Mouse (Mus musculus): ENCODE results near the gene Fcho1. TPM values are rescaled to one million over a fixed set of nuclear protein-coding genes. Genes with fewer than 3 reads are reported as not detected.
"Not testable (repeated sequence)": the region's sequence is repeated elsewhere in the genome, so short reads cannot be mapped to it uniquely, and the experiment has no call there.

The Fcho1 gene
- polyA plus RNA-seq, 1 experiment from 2014 or later = 19.5 TPM

- not testable (repeated sequence) for H3K27ac ChIP-seq; ATAC-seq; H3K36me3 ChIP-seq; H3K9ac ChIP-seq; H3K4me2 ChIP-seq; H3K9me3 ChIP-seq (replicated peaks); H3K4me3 ChIP-seq
- Histone ChIP-seq H3K4me1 (peaks cover 18% of the 10 kb centered on the region), H3K27me3 (replicated peaks) (peaks cover 96% of the 10 kb centered on the region)
- 50% methylated on average over 12 of the region's 12 CpGs for WGBS (ENCODE audit: insufficient replicate concordance)
Measured at GRCm38 (mm10) chr8:71695456-71695855, 30.1 kb downstream of the Fcho1 start.

- no peak overlapping the region for H3K9ac ChIP-seq
- H3K27ac ChIP-seq = no peak overlapping the region
- H3K27me3 ChIP-seq (replicated peaks) = peaks cover 96% of the 10 kb centered on the region
- ATAC-seq = no peak
- H3K9me3 ChIP-seq (replicated peaks) = no peaks in the 10 kb centered on the region
- WGBS (ENCODE audit: insufficient replicate concordance) = 10% methylated on average over 68 of the region's 68 CpGs
- H3K4me2 ChIP-seq = peak overlapping the region; percentile 23; the same call in 1 of the 2 replicates
- peaks cover 11% of the 10 kb centered on the region for H3K4me1 ChIP-seq
- no peaks in the 10 kb centered on the region for H3K36me3 ChIP-seq
- peak overlapping the region; percentile 10 for H3K4me3 ChIP-seq
Measured at GRCm38 (mm10) chr8:71693166-71694041, 32.1 kb downstream of the Fcho1 start.

GRCm38 (mm10) chr8:71692509-71692908 lies 33.0 kb downstream of the Fcho1 start:
- H3K27me3 ChIP-seq (replicated peaks) = peaks cover 96% of the 10 kb centered on the region
- no peaks in the 10 kb centered on the region for H3K36me3 ChIP-seq
- H3K9ac ChIP-seq = no peak overlapping the region
- no peak overlapping the region for H3K4me2 ChIP-seq
- H3K4me1 ChIP-seq = peaks cover 11% of the 10 kb centered on the region
- no peaks in the 10 kb centered on the region for H3K9me3 ChIP-seq (replicated peaks)
- H3K4me3 ChIP-seq = no peak overlapping the region
- ATAC-seq = no peak
- H3K27ac ChIP-seq = no peak overlapping the region
- 3% methylated on average over 30 of the region's 30 CpGs for WGBS (ENCODE audit: insufficient replicate concordance)

- WGBS (ENCODE audit: insufficient replicate concordance) = 16% methylated on average over 33 of the region's 33 CpGs
- Histone ChIP-seq H3K9me3 (replicated peaks) (no peaks in the 10 kb centered on the region), H3K27me3 (replicated peaks) (peaks cover 100% of the 10 kb centered on the region), H3K4me3 (no peak within 1 kb of the TSS), H3K36me3 (peaks cover 4% of the 10 kb centered on the region; the same call in 1 of the 2 replicates), H3K27ac (no peak within 1 kb of the TSS), H3K4me1 (peaks cover 29% of the 10 kb centered on the region), H3K9ac (no peak within 1 kb of the TSS), H3K4me2 (no peak within 1 kb of the TSS)
- no peak for ATAC-seq
Measured at GRCm38 (mm10) chr8:71689028-71689427, 36.5 kb downstream of the Fcho1 start, which contains the start of gene Insl3. Gene Insl3 (plus strand): TSS chr8:71689214.

- Histone ChIP-seq H3K4me3 (no peak overlapping the region), H3K4me2 (no peak overlapping the region), H3K27me3 (replicated peaks) (peaks cover 100% of the 10 kb centered on the region), H3K9ac (no peak overlapping the region), H3K27ac (no peak overlapping the region), H3K9me3 (replicated peaks) (no peaks in the 10 kb centered on the region), H3K36me3 (peaks cover 4% of the 10 kb centered on the region; the same call in 1 of the 2 replicates), H3K4me1 (peaks cover 18% of the 10 kb centered on the region)
- no peak for ATAC-seq
- WGBS (ENCODE audit: insufficient replicate concordance) = 26% methylated on average over 8 of the region's 8 CpGs
Measured at GRCm38 (mm10) chr8:71687616-71688015, 37.9 kb downstream of the Fcho1 start.

GRCm38 (mm10) chr8:71686143-71686734 lies 39.3 kb downstream of the Fcho1 start:
- Histone ChIP-seq H3K36me3 (peaks cover 4% of the 10 kb centered on the region; the same call in 1 of the 2 replicates), H3K27me3 (replicated peaks) (peaks cover 100% of the 10 kb centered on the region), H3K4me1 (peaks cover 18% of the 10 kb centered on the region), H3K4me3 (no peak overlapping the region), H3K4me2 (peak overlapping the region; percentile 32), H3K9ac (no peak overlapping the region), H3K9me3 (replicated peaks) (no peaks in the 10 kb centered on the region), H3K27ac (no peak overlapping the region)
- WGBS (ENCODE audit: insufficient replicate concordance) = 29% methylated on average over 23 of the region's 23 CpGs
- peak; percentile 47; the same call in 1 of the 2 replicates for ATAC-seq

- no peak for ATAC-seq
- no peak overlapping the region for H3K4me3 ChIP-seq
- no peak overlapping the region for H3K27ac ChIP-seq
- peaks cover 100% of the 10 kb centered on the region for H3K27me3 ChIP-seq (replicated peaks)
- H3K4me2 ChIP-seq = peak overlapping the region; percentile 32; the same call in 1 of the 2 replicates
- peaks cover 4% of the 10 kb centered on the region; the same call in 1 of the 2 replicates for H3K36me3 ChIP-seq
- 49% methylated on average over 29 of the region's 29 CpGs for WGBS (ENCODE audit: insufficient replicate concordance)
- no peaks in the 10 kb centered on the region for H3K9me3 ChIP-seq (replicated peaks)
- H3K4me1 ChIP-seq = peaks cover 20% of the 10 kb centered on the region
- H3K9ac ChIP-seq = no peak overlapping the region
Measured at GRCm38 (mm10) chr8:71685573-71685972, 39.9 kb downstream of the Fcho1 start.

- no peak for ATAC-seq
- peaks cover 28% of the 10 kb centered on the region for H3K4me1 ChIP-seq
- H3K9me3 ChIP-seq (replicated peaks) = no peaks in the 10 kb centered on the region
- no peak overlapping the region for H3K27ac ChIP-seq
- H3K9ac ChIP-seq = no peak overlapping the region
- H3K27me3 ChIP-seq (replicated peaks) = peaks cover 100% of the 10 kb centered on the region
- 69% methylated on average over 10 of the region's 10 CpGs for WGBS (ENCODE audit: insufficient replicate concordance)
- H3K36me3 ChIP-seq = peaks cover 7% of the 10 kb centered on the region; the same call in 1 of the 2 replicates
- H3K4me2 ChIP-seq = no peak overlapping the region
- no peak overlapping the region for H3K4me3 ChIP-seq
Measured at GRCm38 (mm10) chr8:71684701-71685100, 40.8 kb downstream of the Fcho1 start.

- no peak overlapping the region for H3K9ac ChIP-seq
- H3K9me3 ChIP-seq (replicated peaks) = no peaks in the 10 kb centered on the region
- ATAC-seq = no peak
- no peak overlapping the region for H3K4me2 ChIP-seq
- peaks cover 93% of the 10 kb centered on the region for H3K27me3 ChIP-seq (replicated peaks)
- H3K4me1 ChIP-seq = peaks cover 36% of the 10 kb centered on the region
- no peak overlapping the region for H3K4me3 ChIP-seq
- peaks cover 11% of the 10 kb centered on the region; the same call in 1 of the 2 replicates for H3K36me3 ChIP-seq
- 85% methylated on average over 12 of the region's 12 CpGs for WGBS (ENCODE audit: insufficient replicate concordance)
- H3K27ac ChIP-seq = no peak overlapping the region
Measured at GRCm38 (mm10) chr8:71682832-71683231, 42.7 kb downstream of the Fcho1 start.

GRCm38 (mm10) chr8:71681369-71681915 lies 44.1 kb downstream of the Fcho1 start:
- WGBS (ENCODE audit: insufficient replicate concordance) = 62% methylated on average over 18 of the region's 18 CpGs
- Histone ChIP-seq H3K36me3 (peaks cover 11% of the 10 kb centered on the region; the same call in 1 of the 2 replicates), H3K27me3 (replicated peaks) (peaks cover 79% of the 10 kb centered on the region), H3K27ac (no peak overlapping the region), H3K4me3 (no peak overlapping the region), H3K9me3 (replicated peaks) (no peaks in the 10 kb centered on the region), H3K9ac (no peak overlapping the region), H3K4me2 (no peak overlapping the region), H3K4me1 (peaks cover 43% of the 10 kb centered on the region)
- ATAC-seq = no peak

GRCm38 (mm10) chr8:71680471-71680870 lies 45.0 kb downstream of the Fcho1 start:
- no peak overlapping the region for H3K4me3 ChIP-seq
- H3K36me3 ChIP-seq = peaks cover 7% of the 10 kb centered on the region; the same call in 1 of the 2 replicates
- H3K27ac ChIP-seq = no peak overlapping the region
- H3K4me1 ChIP-seq = peaks cover 42% of the 10 kb centered on the region
- no peak overlapping the region for H3K9ac ChIP-seq
- H3K4me2 ChIP-seq = no peak overlapping the region
- no peaks in the 10 kb centered on the region for H3K9me3 ChIP-seq (replicated peaks)
- 48% methylated on average over 21 of the region's 21 CpGs for WGBS (ENCODE audit: insufficient replicate concordance)
- no peak for ATAC-seq
- peaks cover 69% of the 10 kb centered on the region for H3K27me3 ChIP-seq (replicated peaks)

All from liver, embryonic 12.5 days (tissue).